Mouse (Mus musculus) intestine, postnatal 0 days (tissue): ENCODE measurements at regions not wholly inside any gene's neighbourhood (a gene's known extent, or its start where the extent isn't known, plus 50 kb on each side); places are given as distances from the start of the nearest gene placed in this dataset.
A peak's percentile ranks its signal among the peaks of the same experiment; 100 is the strongest.

Source experiments
- ATAC-seq: fragments of 200-750 bp; cut with Nextera tagmentation; 2 replicates; pipeline ENCODE4 v1.8.0; 2017; ENCODE audit warnings: mild to moderate bottlenecking, moderate TSS enrichment, moderate library complexity
- H3K27ac ChIP-seq: fragments of 300-500 bp; sonication (generic); 2 replicates; pipeline ENCODE4 v1.5.1; 2014; ENCODE audit warnings: mild to moderate bottlenecking, low read depth, low read length, moderate library complexity
- H3K27me3 ChIP-seq: fragments of 300-500 bp; sonication (generic); replicated peaks from 2 replicates; pipeline ENCODE4 v1.6.1; 2014; ENCODE audit warnings: low read length, mixed read lengths; ENCODE audit not compliant: control insufficient read depth, insufficient read depth
- H3K36me3 ChIP-seq: fragments of 300-500 bp; sonication (generic); 2 replicates; pipeline ENCODE4 v1.6.1; 2014; ENCODE audit warnings: mild to moderate bottlenecking, moderate library complexity; ENCODE audit not compliant: control insufficient read depth, insufficient read depth
- H3K4me1 ChIP-seq: fragments of 300-500 bp; sonication (generic); replicated peaks from 2 replicates; pipeline ENCODE4 v1.6.1; 2014; ENCODE audit warnings: antibody characterized with exemption, low read length, mixed read lengths; ENCODE audit not compliant: control insufficient read depth, insufficient read depth
- H3K4me2 ChIP-seq: fragments of 300-500 bp; sonication (generic); replicated peaks from 2 replicates; pipeline ENCODE4 v1.6.1; 2014; ENCODE audit warnings: low read depth, mild to moderate bottlenecking, moderate library complexity
- H3K4me3 ChIP-seq: fragments of 300-500 bp; sonication (generic); 2 replicates; pipeline ENCODE4 v1.5.1; 2014; ENCODE audit warnings: low read depth, low read length
- H3K9ac ChIP-seq: fragments of 300-500 bp; sonication (generic); 2 replicates; pipeline ENCODE4 v1.6.1; 2014; ENCODE audit warnings: mild to moderate bottlenecking, low read depth, low read length
- H3K9me3 ChIP-seq: fragments of 300-500 bp; sonication (generic); 2 replicates; pipeline ENCODE4 v1.6.1; 2016; ENCODE audit warnings: mixed run types; ENCODE audit not compliant: control insufficient read depth
- CTCF ChIP-seq: sonication (generic); IDR thresholded peaks from 2 replicates; pipeline ENCODE4 v1.5.1; 2016; ENCODE audit warnings: low read depth, mild to moderate bottlenecking, control low read depth, antibody characterized with exemption, moderate library complexity
- WGBS: fragments of 180-500 bp; shearing (Covaris S2); extraction: QIAGEN DNeasy Blood & Tissue Kit; methylation state at CpG from one replicate; pipeline ENCODE4 v1.1.7; 2014; 5-methylcytosine and 5-hydroxymethylcytosine counted together

DNA sequence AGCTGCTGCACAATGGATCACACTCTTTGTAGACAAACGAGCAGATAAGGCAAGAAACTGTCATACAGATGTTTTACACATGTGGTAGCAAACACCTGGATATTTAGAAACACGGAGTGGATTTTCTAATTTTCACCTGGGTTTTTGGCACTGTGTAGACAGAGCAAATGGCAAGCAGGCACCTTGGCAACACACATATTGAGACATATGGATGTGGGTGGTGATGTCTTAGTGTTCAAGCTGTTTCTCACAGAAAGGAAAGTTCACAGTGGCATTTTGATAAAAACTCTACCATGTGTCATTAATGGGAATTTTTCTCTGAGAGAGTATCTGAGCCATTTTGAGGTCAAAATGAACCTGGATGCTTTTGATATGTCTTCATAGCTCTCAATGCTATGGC is 417.9 kb upstream of the Megf9 start:
- H3K4me2 ChIP-seq = no peak overlapping the region
- H3K36me3 ChIP-seq = no peaks in the 10 kb centered on the region
- H3K27ac ChIP-seq = no peak overlapping the region
- no peak overlapping the region for H3K4me3 ChIP-seq
- no peak overlapping the region for H3K9ac ChIP-seq
- H3K9me3 ChIP-seq = no peaks in the 10 kb centered on the region
- no peaks in the 10 kb centered on the region for H3K27me3 ChIP-seq
- no peak for TF ChIP-seq CTCF
- WGBS = 60% methylated on average over 2 of the region's 2 CpGs
- H3K4me1 ChIP-seq = no peaks in the 10 kb centered on the region
- ATAC-seq = no peak

DNA sequence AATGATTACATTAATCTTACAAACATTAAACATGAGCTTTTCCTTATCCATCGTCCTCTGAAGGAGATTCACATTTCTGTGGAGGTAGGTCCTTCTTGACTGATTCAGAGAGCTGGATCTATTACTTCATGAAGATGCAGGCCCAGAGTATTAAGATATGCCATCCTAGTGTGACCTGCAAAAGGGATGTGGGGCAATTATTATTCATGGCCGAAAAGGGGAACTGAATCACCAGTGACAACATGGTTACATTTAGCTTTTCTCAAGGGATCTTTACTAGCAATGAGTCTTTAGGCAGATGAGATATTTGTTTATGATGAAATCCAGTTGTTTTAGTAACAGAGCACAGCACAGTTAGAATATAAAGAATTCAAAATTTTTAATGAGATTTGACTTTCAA is 405.4 kb upstream of the Megf9 start:
- Histone ChIP-seq H3K9ac (no peak overlapping the region), H3K4me3 (no peak overlapping the region), H3K27me3 (no peaks in the 10 kb centered on the region), H3K36me3 (no peaks in the 10 kb centered on the region), H3K27ac (no peak overlapping the region), H3K9me3 (no peaks in the 10 kb centered on the region), H3K4me1 (no peaks in the 10 kb centered on the region), H3K4me2 (no peak overlapping the region)
- no peak for ATAC-seq
- WGBS = 76% methylated on average over 2 of the region's 2 CpGs
- TF ChIP-seq CTCF = no peak

DNA sequence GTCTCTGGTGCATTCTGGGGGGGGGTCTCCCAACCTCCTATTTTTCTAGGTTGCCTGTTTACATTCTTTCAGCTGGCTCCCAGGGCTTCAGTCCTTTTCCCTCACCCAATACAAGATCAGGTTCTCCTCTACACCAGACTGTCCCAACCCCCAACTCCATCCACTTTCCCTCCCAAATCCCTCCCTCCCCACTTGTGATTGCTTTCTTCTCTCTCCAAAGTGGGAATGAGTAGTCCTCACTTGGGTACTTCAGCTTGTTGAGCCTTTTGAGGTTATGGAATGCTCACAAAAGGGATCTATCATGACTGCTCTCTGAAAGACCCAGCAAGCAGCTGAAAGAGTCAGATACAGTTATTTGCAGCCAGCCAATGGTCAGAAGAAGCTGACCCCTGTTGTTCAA is 399.3 kb upstream of the Megf9 start:
- Histone ChIP-seq H3K4me1 (no peaks in the 10 kb centered on the region), H3K27ac (no peak overlapping the region), H3K4me2 (no peak overlapping the region), H3K9me3 (no peaks in the 10 kb centered on the region), H3K9ac (no peak overlapping the region), H3K27me3 (no peaks in the 10 kb centered on the region), H3K4me3 (no peak overlapping the region), H3K36me3 (no peaks in the 10 kb centered on the region)
- no peak for ATAC-seq
- TF ChIP-seq CTCF = no peak

DNA sequence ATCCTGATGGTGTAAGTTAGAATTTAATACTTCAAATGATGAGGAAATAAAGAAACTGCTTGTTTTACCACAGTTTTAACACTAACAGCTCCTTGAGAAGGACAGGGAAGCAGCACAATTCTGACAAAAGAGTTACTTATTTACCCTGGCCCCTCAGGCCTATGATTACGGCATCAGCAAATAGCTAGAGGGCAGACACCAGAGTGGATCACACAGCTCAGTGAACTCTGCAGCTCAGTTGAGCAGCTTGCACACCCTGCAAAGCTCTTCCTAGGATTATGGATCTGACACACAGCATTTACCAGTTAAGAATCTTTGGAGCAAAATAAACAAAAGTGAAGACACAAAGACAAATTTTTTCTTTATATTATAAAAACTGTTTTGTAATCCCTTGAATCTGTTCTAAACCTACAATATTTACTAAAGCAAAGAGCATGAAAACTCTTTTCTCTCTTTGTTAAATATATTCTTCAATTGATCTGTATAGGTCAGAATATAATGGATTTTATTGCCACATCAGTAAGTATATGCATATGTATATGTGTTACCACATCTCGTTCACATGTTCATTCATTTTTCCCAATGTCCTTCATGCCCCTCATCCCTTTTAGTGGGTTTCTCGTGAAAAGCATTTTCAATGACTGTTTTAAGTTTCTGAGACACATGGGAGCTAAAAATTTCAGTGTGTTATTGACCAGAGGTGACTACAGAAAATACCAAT is 387.3 kb upstream of the Megf9 start:
- no peaks in the 10 kb centered on the region for H3K4me1 ChIP-seq
- TF ChIP-seq CTCF = no peak
- H3K9me3 ChIP-seq = no peaks in the 10 kb centered on the region
- 55% methylated on average over 3 of the region's 3 CpGs for WGBS
- no peak overlapping the region for H3K27ac ChIP-seq
- ATAC-seq = no peak
- no peaks in the 10 kb centered on the region for H3K36me3 ChIP-seq
- no peak overlapping the region for H3K4me2 ChIP-seq
- H3K4me3 ChIP-seq = no peak overlapping the region
- no peak overlapping the region for H3K9ac ChIP-seq
- H3K27me3 ChIP-seq = no peaks in the 10 kb centered on the region

DNA sequence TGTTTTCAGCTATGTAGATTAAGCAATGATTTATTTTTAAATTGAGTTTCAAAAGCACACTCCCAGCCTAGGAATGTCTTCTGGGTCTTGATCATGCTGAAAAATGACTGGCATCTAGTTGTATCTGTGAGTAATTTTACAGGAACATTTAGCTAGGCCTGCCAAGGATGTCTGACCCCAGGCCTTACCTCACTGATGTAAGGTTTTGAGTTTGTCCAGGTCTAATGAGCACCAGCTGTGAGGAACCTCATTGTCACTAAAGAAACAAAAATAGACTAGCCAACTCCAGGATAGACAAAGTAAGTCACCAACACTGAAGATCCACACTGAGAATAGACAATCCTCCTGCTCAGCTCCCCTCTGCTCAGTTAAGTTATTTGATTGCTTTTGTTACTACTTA is 379.8 kb upstream of the Megf9 start:
- H3K4me1 ChIP-seq = no peaks in the 10 kb centered on the region
- H3K9ac ChIP-seq = no peak overlapping the region
- no peaks in the 10 kb centered on the region for H3K9me3 ChIP-seq
- H3K4me3 ChIP-seq = no peak overlapping the region
- TF ChIP-seq CTCF = no peak
- no peak for ATAC-seq
- no peaks in the 10 kb centered on the region for H3K27me3 ChIP-seq
- H3K4me2 ChIP-seq = no peak overlapping the region
- no peaks in the 10 kb centered on the region for H3K36me3 ChIP-seq
- no peak overlapping the region for H3K27ac ChIP-seq

DNA sequence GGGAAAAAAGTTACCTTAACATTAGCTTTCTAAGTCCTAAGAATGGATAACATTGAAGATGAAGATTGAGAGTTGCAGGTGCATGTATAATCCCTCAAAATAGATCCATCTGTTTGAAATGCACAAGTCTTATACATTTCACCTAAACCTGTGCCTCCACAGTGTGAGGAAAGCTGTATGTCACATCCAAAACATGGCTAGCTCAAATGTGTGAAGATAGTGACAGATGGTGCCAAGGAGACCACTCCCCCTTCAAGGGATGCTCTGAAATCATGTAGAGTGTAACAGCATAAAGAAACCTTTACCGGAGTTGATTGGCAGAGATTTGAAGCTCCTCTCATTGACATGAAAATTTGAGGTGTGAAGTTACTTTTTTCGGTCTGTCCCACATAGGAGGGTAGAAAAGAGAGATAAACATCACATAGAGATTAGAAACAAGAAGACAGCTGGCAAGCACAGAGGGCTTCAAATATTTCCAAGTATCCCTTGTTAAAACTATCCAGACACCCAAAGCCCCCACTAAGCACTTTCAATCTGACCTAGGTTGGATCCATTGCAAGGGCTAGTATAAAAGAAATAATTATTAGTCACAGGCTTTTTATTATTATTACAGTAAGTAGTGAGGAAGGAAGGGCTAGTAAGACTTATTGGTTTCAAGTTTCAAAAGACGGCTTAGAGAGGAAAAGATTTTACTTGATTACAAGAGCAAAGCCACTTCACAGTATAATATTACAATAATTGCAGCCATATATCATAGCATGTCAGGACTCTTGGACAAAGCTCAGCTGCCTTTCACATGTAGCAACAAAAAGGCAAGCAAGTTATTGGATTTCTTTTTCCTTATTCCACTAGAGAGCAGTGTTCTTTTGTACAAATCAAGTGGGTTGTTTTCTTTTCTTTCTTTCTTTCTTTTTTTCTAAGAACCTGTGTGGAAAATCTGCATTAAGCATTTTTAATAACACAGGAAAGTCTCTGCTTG is 372.3 kb upstream of the Megf9 start:
- Histone ChIP-seq H3K4me3 (no peak overlapping the region), H3K4me1 (no peaks in the 10 kb centered on the region), H3K27me3 (no peaks in the 10 kb centered on the region), H3K9ac (no peak overlapping the region), H3K36me3 (no peaks in the 10 kb centered on the region), H3K27ac (no peak overlapping the region), H3K9me3 (no peaks in the 10 kb centered on the region), H3K4me2 (no peak overlapping the region)
- peak; percentile 50 for TF ChIP-seq CTCF
- 54% methylated on average over 3 of the region's 3 CpGs for whole genome bisulfite sequencing
- no peak for ATAC-seq
